Mouse (Mus musculus): ENCODE data around the gene Mcidas. TPM values are rescaled to one million over a fixed set of nuclear protein-coding genes. Genes with fewer than 3 reads are reported as not detected.

The Mcidas gene
- not detected in 2 replicates for total RNA-seq (2021)
- long read RNA-seq, experiment 1 = 0 reads
- long read RNA-seq, experiment 2 = 0 reads

DNA sequence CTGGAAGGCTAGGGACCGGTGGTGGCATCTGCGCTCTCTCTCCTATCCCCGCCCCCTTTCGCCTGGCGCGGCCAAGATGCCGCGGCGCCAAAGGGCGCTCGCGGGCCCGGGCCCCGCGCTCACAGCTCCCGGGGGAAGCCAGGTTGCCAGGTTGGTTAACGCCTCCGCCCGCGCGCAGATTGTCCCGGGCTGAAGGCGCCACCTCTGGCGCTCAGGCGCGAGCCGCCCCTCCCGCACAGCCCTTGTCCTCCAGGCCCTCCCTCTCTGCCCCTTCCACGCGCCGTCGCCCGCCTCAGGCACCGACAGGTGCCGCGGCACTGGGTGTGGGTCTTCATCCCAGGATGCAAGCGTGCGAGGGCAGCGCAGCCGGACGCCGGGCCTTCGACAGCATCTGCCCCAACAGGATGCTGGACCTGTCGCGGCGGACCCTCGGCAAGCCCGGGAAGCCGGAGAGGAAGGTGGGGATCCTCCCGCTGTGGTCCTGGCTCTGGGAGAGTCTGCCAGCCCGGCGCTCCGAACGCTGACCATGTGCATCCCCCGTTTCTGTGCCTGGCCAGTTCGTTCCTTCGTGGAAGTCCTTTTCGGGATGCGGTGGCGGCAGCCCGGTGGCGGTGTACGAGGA is at the start of gene Mcidas:
Mcidas (plus strand) TSS at position 315 of the 622 bp plus-strand sequence.
- peak; percentile 53 for DNase-seq

DNA sequence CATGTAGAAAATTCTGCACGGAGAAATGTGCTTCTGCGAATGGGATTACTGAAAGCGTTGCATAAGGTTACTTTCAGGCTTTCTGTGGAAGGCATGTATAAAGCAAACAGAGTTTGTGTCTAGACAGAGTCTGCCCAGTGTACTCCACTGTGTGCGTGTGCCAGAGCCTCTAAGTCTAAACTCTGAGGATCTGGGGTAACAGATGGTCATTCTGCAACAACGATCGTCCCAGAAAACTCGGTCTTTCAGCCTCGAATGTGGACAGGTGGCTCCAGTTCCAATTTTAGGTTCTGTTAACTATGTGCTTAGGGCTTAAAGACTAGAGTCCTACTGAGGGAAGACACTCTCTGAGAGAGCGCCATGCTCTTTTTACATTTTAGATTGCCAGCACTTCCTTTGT is 48.3 kb upstream of the Mcidas start:
- DNase-seq = no peak

DNA sequence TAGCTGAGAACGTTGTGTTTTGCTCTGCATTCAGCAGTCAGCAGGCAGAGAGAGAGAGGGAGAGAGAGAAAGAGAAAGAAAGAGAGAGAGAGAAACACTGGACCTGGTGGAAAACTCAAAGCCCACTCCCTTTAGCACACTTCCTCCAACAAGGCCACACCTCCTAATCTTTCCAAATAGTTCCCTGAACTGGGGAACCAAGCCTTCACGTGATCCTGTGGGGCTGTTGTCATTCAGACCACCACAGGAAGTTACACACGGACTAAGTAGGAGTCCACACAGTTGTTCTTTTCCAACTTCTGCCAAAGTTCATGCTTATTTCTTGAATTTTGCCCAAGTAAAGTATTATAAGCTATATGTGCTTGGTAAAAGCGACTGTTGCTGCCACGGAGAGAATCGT is 47.7 kb upstream of the Mcidas start:
- no peak for DNase-seq

DNA sequence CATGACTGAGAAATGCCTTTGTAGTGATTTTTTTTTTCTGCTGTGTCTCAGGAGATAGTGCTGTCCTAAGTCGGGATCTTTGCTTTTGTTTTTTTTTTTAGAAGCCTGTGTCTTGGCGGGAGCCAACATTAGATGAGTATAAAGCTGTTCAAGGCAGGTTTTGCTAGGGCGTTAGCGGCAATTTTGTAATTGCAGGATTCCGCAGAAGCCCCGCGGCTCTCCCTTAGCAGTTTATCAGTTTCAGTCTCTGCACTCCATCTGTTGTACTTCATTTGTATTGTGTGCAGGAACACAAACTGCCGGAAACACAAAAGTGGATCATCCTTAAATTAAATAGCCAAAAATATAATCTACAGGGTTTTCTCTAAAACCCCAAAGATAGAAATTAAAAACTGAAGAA is 39.6 kb upstream of the Mcidas start:
- DNase-seq = no peak

DNA sequence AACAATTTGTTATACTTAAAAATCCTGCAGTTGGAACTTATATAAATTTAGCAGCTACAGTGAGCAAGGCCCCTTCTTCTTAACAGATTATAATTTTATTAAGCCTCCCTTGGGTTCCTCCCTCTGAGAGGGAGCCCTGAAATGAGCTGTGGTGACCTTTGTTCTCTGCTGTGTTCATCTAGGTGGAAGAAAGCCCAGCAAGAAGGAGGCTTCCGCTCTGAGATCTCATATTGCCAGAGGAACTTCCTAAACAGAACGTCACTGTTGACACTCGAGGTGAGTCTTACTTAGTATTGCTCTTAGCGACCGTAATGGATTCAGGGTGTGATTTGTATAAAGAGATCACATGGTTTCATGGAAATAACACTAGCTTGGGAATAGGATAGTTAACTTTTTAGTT is 30.6 kb upstream of the Mcidas start:
- no peak for DNase-seq

DNA sequence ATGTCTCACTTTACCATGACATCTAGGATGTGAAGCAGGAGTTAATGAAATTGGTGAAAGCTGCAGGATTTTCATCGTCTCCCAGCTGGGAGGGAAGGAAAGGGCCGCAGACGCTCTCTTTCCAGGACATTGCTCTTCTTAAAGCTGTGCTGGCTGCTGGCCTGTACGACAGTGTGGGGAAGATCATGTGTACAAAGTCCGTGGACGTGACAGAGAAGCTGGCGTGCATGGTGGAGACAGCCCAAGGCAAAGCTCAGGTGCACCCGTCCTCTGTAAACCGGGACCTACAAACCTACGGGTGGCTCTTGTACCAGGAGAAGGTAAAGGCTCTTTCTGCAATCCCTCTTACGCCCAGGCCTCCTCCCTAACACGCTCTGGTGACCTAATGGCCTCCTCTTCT is 29.2 kb upstream of the Mcidas start:
- no peak for DNase-seq

DNA sequence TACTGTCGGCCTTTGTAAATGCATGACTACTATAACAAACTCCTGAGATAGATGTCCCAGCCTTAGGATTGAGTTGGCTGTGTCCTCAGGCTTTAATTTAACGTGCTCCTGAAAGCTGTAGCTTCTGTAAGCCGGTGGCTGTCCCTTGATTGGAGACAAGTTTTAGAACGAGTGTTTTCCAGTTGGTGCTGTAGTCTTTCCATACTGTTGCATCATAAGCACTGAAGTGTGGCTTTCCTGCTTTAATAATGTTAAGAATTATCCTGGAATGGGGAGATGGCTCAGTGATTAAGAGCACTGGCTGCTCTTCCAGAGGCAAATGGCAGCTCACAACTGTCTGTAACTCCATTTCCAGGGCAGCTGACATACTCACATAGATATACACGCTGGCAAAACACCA is 26.4 kb upstream of the Mcidas start:
- no peak for DNase-seq

DNA sequence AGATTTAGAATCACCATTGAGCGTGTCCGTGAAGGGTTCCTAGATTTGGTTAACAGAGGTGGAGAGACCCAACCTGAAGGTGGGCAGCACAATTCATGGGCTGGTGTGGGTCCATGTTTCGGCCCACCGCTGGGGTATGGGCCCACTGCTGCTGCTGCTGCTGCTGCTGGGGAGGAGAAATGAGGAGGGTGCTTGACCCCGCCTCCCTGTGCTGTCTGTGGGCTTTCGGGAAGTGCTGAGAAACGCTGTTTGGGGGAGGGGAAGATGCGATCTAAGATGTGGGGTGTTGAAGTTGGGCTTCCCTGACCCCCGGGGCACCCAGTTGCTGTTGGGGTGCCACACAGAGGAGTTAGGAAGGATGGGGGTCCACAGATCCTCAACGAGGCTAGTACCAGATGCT is 16.9 kb upstream of the Mcidas start:
- no peak for DNase-seq

DNA sequence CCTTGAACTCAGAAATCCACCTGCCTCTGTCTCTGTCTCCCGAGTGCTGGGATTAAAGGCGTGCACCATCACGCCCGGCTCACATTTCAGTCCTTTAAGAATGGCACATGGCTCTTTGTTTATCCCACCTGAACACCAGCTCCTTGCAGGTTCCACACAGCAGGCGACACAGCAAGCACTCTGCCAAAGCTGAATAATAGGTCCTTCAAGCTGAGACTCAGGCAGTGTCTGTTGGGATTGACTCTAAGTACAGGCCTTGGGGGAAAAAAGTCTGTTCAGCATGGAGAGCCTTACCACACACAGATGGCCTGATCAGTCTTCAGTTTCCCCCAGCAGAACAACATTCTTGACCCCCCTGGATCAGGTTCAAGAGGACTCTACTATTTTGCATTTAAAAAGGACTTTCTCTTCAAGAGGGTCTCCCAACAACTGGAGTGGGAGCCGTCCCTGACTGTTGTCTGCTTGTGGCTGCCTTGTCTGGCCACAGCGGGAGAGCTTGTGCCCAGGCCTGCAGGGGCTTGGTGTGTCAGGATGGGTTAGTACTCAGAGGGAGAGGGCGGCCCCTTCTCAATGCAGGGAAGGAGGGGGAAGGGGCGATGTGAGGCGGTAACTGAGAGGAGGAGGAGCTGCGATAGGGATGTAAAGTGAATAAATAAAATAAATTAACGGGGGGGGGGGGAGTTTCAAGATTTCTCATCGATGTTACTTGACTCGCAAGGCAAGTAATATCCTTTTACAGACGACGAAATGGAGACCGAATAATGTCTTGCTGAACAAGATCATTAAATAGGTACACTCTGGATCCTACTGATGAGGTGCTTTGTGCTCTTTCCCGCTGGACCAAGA is 7.8 kb upstream of the Mcidas start:
- DNase-seq = no peak

DNA sequence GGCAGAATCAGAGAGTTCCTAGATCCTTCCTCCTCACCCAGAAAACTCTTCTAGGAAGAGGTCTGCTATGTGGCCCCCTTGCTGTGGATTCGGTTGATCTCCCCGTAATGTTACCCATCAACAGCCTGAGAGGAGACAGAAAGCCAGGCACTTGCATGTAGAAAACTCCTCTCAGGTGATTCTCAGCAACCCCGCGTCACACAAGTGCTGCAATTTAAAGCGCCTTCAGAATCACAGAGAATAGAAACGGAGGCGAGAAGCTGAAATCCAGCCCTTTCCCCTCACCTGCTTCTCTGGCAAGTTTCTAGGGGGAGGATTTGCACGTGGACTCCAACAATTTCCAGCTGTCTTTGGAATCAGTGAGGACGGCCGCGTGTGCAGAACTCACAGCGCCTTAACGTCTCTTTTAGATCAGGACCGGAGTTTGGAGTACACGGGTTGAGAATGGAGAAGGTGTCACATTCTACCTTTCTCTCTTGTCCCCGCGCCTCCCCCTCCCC is 7.1 kb upstream of the Mcidas start:
- no peak for DNase-seq

DNA sequence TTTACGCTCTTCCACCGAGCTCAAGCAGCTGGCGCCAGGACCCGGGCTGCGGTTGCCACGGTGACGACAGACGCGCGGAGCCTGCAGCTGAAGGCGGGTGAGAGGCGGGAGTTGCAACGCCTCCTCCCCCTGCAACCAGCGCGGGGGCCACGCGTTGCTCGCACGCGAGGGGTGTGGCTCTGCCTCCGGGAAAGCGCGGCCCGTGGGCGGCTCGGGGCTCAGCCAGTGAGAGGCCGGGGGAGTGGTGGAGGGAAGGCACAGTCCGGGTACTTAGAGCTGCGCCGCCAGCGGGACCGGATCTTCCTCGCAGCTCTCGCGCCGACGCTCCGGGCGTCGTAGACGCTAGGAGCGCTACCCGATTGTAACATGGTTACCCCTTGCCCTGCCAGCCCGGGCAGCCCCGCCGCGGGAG is 6.1 kb upstream of the Mcidas start, which contains the start of gene Ccno:
Ccno (plus strand) TSS at position 271 of the 412 bp plus-strand sequence.
- DNase-seq = peak; percentile 98

DNA sequence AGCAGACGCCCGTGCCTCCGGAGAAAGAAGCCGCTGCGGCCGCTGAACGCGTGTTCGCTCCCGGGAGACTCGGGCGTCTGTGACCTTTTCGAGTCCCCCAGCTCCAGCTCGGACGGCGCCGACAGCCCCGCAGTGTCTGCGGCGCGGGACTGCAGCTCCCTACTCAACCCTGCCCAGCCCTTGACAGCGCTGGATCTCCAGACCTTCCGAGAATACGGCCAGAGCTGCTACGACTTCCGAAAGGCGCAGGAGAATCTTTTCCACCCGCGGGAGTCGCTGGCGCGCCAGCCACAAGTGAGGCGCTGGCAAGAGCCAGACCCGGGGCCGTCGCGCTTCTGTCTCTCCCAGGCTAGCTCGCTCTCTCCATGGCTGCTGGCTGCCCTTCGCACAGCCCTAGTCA is 5.7 kb upstream of the Mcidas start:
- DNase-seq = peak; percentile 48

DNA sequence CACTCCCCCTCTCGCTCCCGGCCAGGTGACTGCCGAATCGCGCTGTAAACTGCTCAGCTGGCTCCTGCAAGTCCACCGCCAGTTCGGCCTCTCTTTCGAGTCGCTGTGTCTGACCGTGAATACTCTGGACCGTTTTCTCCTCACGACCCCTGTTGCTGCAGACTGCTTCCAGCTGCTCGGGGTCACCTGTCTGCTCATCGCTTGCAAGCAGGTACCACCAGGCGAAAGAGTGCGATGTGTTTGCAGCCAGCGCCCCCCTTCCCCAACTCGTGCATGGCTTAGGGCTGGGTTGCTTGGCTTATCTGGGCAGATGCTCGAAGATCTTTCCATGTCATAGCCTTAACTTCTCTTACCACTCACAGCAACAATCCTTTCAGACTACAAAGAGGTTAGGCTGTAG is 4.8 kb upstream of the Mcidas start:
- DNase-seq = peak; percentile 6

DNA sequence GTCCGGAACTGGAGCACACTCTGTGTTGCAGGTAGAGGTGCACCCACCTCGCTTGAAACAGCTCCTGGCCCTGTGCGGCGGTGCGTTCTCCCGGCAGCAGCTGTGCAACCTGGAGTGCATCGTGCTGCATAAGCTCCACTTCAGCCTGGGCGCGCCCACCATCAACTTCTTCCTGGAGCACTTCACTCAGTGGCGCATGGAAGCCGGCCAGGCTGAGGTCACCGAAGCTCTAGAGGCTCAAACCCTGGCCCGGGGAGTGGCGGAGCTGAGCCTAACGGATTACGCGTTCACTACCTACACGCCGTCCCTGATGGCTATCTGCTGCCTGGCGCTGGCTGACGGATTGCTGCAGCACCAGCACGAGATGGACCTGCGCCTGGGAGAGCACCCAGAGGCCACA is 4.1 kb upstream of the Mcidas start:
- DNase-seq = peak; percentile 20

DNA sequence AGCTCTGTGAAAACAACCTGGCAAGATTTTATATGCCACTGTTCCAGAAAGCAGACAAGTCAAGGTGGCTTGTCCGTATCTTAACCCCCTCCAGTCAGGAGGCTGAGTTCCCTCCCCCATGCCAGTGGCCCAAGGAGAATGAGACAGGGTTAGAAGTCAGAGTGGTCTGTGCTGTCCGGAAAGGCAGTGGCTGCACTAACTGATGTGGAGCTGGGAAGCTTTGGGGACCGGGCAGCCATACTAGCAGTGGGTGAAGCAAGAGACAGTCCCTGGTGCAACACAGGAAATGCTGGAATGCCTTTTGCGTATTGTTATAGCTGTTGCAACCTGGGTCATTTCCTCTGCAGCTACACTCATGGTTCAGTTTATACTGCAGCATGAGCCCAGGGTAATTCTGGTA is 3.3 kb upstream of the Mcidas start:
- no peak for DNase-seq

DNA sequence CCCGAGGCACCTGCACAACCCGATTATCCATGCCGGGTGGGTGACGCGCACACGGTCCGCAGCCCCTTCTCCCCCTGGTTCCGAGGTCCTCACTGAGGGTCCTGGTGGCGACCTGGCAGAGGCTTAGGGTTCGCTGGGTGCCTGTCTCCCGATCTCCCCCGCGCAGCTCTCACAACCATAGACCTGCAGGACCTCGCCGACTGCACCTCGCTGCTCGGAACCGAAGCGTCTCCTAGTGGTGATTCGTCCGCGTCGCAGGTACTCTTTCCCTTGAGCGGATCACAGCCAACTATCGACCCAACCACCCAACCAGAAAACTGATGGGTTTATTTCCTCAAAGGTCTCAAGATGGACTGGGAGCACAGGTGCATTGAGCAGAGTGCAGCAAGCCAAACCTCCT is 546 bp downstream of the Mcidas start:
- DNase-seq = peak; percentile 75

DNA sequence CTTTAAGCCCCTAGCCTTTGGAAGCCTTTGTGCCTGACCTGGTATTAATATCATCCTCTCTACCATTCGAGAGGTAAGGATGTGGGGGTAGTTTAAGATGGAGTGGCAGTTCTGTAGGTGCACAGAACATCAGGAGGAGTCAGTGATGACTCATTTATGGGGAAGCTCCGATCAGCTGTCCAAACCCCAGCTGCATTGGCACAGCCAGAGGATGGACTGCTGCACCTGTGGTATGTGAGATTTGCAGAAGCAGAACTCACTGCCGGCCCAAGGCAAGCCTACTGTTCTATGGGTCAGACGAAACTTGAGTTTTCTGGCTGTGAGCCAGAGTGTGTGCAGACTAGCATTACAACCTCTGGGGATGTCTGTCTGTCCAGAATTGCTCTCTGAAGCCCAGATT is 2.8 kb downstream of the Mcidas start:
- DNase-seq = no peak

DNA sequence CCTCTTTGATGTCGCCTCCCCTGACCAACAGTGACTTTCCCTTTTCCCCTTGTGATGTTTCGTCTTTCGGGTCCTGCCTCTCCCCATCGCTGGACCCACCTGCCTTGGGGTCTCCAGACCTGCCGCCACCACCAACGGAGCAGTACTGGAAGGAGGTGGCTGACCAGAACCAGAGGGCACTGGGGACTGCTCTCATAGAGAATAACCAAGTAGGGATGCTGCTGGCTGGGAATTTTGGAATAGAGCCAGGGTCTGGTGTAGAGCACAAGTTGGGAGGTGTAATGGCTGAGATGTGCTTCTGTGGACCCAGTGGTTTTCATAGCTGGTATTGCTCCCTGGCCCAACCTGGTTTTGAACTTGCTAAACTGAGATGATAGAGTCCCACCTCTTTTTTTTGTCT is 3.7 kb downstream of the Mcidas start:
- DNase-seq = no peak

DNA sequence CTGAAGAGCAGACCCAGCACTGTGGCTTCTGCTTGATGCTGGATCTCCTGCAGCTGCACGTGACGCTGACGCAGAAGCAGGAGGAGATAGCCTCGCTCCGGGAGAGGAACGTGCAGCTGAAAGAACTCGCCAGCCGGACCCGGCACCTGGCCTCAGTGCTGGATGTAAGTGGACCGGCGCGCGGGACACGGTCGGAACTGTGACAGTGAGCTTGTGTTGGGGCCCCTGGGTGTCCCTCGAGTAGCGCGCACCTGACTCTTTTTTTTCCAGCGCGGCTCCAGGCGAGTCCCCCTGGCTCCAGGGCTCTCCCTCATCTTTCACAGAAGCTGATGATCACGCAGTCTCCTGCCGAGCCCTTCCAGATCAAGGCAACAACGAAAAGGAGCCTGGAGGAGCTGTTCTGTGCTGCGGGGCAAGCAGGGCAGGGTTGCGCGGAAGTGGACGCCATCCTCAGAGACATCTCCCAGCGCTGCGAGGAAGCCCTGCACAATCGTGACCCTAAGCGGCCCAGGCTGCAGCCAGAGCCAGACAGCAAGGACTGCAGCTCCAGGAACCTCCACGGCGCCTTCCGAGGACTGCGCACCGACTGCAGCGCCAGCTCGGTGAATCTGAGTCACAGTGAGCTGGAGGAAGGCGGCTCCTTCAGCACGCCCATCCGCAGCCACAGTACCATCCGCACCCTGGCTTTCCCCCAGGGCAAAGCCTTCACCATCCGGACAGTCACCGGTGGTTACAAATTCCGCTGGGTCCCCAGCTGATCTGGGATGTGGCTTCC is 5.0 kb downstream of the Mcidas start:
- peak; percentile 64 for DNase-seq

DNA sequence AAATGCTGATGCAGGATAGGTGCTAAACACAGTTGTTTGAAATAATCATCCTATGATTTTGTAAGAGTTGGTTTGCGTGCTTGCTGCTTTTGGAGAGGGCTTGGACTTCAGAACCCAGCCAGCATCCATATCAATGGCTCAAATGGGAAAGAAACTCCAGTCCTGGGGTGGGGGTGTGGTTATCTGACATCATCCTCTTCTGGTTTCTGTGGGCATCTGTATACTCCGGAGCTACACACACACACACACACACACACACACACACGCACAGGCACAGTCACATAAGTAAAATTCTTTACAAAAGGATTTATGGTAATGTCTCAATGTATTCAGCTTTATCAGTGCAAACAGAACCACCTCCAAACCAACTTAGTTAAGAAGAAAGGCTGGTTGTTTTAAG is 6.4 kb downstream of the Mcidas start:
- DNase-seq = no peak

DNA sequence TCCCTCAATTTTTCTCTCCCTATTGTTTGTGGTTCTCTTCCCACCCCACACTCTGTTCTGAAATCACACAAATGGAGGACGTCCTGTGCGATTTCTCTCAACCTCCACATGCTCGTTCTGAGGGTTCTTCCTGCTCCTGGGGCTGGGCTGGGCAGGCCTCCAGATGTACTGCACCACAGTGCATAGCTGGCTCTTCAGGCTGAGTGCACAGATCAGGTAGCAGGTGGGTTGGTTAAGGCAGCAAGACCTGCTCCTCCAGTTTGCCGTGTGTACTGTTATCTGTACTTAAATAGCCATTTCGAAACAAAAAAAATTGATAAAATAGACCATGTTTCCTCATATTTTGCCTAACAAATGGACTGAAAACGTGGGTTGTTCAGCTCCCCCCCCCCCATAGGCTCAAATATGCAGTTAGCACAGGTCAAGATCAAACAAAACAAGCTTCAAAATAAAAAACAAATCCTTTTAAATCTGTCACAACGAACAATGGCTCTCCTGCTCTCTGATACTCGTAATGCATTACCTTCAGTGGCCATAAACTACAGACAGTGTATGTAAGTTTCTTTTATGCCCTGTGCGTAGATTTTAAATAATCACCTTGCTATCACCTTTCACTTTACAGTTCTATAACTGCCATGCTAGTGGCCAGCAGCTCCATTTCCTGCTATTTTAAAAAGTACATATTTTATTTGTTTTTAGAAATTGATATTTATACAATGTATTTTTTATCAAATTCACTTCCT is 7.1 kb downstream of the Mcidas start:
- DNase-seq = no peak

DNA sequence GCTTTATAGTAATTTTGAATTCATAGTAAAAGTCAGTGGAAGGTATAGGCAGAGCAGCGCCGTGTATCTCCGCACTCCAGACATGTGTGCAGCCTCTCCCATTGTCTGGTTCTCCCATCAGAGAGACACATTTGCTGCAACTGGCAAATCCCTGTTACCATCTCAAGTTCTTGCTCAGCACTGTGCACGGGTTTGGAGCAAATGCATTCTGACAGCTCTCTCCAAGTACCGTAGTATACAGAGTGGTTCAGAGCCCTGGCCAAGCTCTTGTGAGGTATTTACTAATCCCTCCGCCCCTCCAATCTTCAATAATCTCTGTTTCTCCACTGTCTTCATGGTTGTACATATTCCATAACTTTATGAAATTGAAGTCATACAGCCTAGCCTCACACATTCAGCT is 19.0 kb downstream of the Mcidas start:
- no peak for DNase-seq
